Mouse (Mus musculus) lung, postnatal 0 days (tissue): Measurements from ENCODE around the gene Smad5. TPM values are rescaled to one million over a fixed set of nuclear protein-coding genes. Genes with fewer than 3 reads are reported as not detected.

Experiments
- ATAC-seq: fragments of 200-750 bp; cut with Nextera tagmentation; 2 replicates; pipeline ENCODE4 v1.8.0; 2017; ENCODE audit warnings: moderate library complexity
- DNase-seq: peaks from one replicate; pipeline ENCODE4 v3.0.0-alpha.2; 2016; ENCODE audit warnings: low spot score
- H3K27ac ChIP-seq: fragments of 300-500 bp; sonication (generic); 2 replicates; pipeline ENCODE4 v1.5.1; 2014; ENCODE audit warnings: antibody characterized with exemption, mild to moderate bottlenecking, low read length, mixed read lengths
- H3K27me3 ChIP-seq: fragments of 300-500 bp; sonication (generic); replicated peaks from 2 replicates; pipeline ENCODE4 v1.6.1; 2014; ENCODE audit warnings: low read length, mixed read lengths; ENCODE audit not compliant: insufficient read depth
- H3K36me3 ChIP-seq: fragments of 300-500 bp; sonication (generic); 2 replicates; pipeline ENCODE4 v1.6.1; 2014; ENCODE audit warnings: low read length, mixed read lengths; ENCODE audit not compliant: insufficient read depth
- H3K4me1 ChIP-seq: fragments of 300-500 bp; sonication (generic); 2 replicates; pipeline ENCODE4 v1.6.1; 2014; ENCODE audit warnings: antibody characterized with exemption, low read depth, low read length, mixed read lengths; ENCODE audit not compliant: insufficient read depth
- H3K4me2 ChIP-seq: fragments of 300-500 bp; sonication (generic); replicated peaks from 2 replicates; pipeline ENCODE4 v1.6.1; 2014; ENCODE audit warnings: low read depth, mild to moderate bottlenecking, low read length, moderate library complexity, mixed read lengths
- H3K4me3 ChIP-seq: fragments of 300-500 bp; sonication (generic); 2 replicates; pipeline ENCODE4 v1.5.1; 2014; ENCODE audit warnings: low read depth, low read length
- H3K9ac ChIP-seq: fragments of 300-500 bp; sonication (generic); replicated peaks from 2 replicates; pipeline ENCODE4 v1.6.1; 2014; ENCODE audit warnings: low read depth, mild to moderate bottlenecking
- H3K9me3 ChIP-seq: fragments of 300-500 bp; sonication (generic); 2 replicates; pipeline ENCODE4 v1.6.1; 2016; ENCODE audit warnings: low read length, mixed read lengths
- CTCF ChIP-seq: IDR thresholded peaks from 2 replicates; pipeline ENCODE4 v1.5.1; 2016; ENCODE audit warnings: antibody characterized with exemption, mild to moderate bottlenecking
- EP300 ChIP-seq: IDR thresholded peaks from 2 replicates; pipeline ENCODE4 v1.6.1; 2016; ENCODE audit warnings: antibody characterized with exemption, mild to moderate bottlenecking, control low read depth
- WGBS: fragments of 180-500 bp; shearing (Covaris S2); extraction: QIAGEN DNeasy Blood & Tissue Kit; methylation state at CpG from one replicate; pipeline ENCODE4 v1.1.7; 2014; 5-methylcytosine and 5-hydroxymethylcytosine counted together
- polyA plus RNA-seq: library from polyadenylated mRNA; unstranded; fragments of >200 nt; fragmentation: Nextera tagmentation; extraction: Ambion mirVana; gene quantifications from 2 replicates; pipeline ENCODE4 v1.2.1, GENCODE M21; 2015

The Smad5 gene
- polyA plus RNA-seq, 1 experiment from 2014 or later: 16.6 TPM

- DNase-seq (peak; percentile 58), ATAC-seq (peak; percentile 78)
- H3K4me2 ChIP-seq: peak overlapping the region; percentile 52
- H3K27me3 ChIP-seq: no peaks in the 10 kb centered on the region
- 0 out of 2 replicates have a peak, but pooled peaks cover 4% of the 10 kb centered on the region for H3K4me1 ChIP-seq
- H3K9ac ChIP-seq: no peak overlapping the region
- WGBS: 17% methylated on average over 25 of the region's 25 CpGs
- TF ChIP-seq EP300 (no peak), CTCF (no peak)
- H3K4me3 ChIP-seq: peak overlapping the region; percentile 10; the same call in 1 of the 2 replicates
- no peak overlapping the region; the same call in 1 of the 2 replicates for H3K27ac ChIP-seq
- no peaks in the 10 kb centered on the region for H3K9me3 ChIP-seq
- no peaks in the 10 kb centered on the region for H3K36me3 ChIP-seq
Observed at GRCm38 (mm10) chr13:56765284-56766032, 62.6 kb downstream of the Smad5 start.

- Histone ChIP-seq H3K4me3 (no peak overlapping the region), H3K36me3 (no peaks in the 10 kb centered on the region), H3K4me2 (no peak overlapping the region), H3K9me3 (no peaks in the 10 kb centered on the region), H3K9ac (no peak overlapping the region), H3K4me1 (0 out of 2 replicates have a peak, but pooled peaks cover 4% of the 10 kb centered on the region), H3K27ac (no peak overlapping the region), H3K27me3 (no peaks in the 10 kb centered on the region)
- ATAC-seq (no peak), DNase-seq (no peak)
- 33% methylated on average over 5 of the region's 5 CpGs for WGBS
- TF ChIP-seq EP300 (no peak), CTCF (no peak)
Observed at GRCm38 (mm10) chr13:56766211-56766610, 63.4 kb downstream of the Smad5 start.

- H3K4me2 ChIP-seq: no peak overlapping the region
- H3K9ac ChIP-seq: no peak overlapping the region
Observed at GRCm38 (mm10) chr13:56769431-56769830, 66.6 kb downstream of the Smad5 start.

GRCm38 (mm10) chr13:56770136-56770578 is 67.3 kb downstream of the Smad5 start:
- H3K4me3 ChIP-seq: no peak overlapping the region
- 0 out of 2 replicates have a peak, but pooled peaks cover 2% of the 10 kb centered on the region for H3K4me1 ChIP-seq
- no peaks in the 10 kb centered on the region for H3K27me3 ChIP-seq
- no peak for DNase-seq
- no peaks in the 10 kb centered on the region for H3K9me3 ChIP-seq
- no peak overlapping the region for H3K27ac ChIP-seq
- H3K36me3 ChIP-seq: no peaks in the 10 kb centered on the region
- H3K4me2 ChIP-seq: no peak overlapping the region
- 37% methylated on average over 1 of the region's 1 CpGs for WGBS
- no peak for ATAC-seq
- TF ChIP-seq EP300 (no peak), CTCF (no peak)
- no peak overlapping the region for H3K9ac ChIP-seq

More at GRCm38 (mm10) chr13:56769431-56769830, 66.6 kb downstream of the Smad5 start:
- TF ChIP-seq CTCF: no peak
- TF ChIP-seq EP300: no peak
- no peaks in the 10 kb centered on the region for H3K9me3 ChIP-seq
- H3K27me3 ChIP-seq: no peaks in the 10 kb centered on the region
- H3K4me1 ChIP-seq: 0 out of 2 replicates have a peak, but pooled peaks cover 4% of the 10 kb centered on the region
- H3K27ac ChIP-seq: no peak overlapping the region
- H3K36me3 ChIP-seq: no peaks in the 10 kb centered on the region
- no peak for DNase-seq
- no peak for ATAC-seq
- 38% methylated on average over 4 of the region's 4 CpGs for WGBS
- H3K4me3 ChIP-seq: no peak overlapping the region

GRCm38 (mm10) chr13:56770786-56771185 is 68.0 kb downstream of the Smad5 start:
- no peaks in the 10 kb centered on the region for H3K27me3 ChIP-seq
- no peaks in the 10 kb centered on the region for H3K4me1 ChIP-seq
- no peak overlapping the region for H3K9ac ChIP-seq
- no peak overlapping the region for H3K4me2 ChIP-seq
- WGBS: 65% methylated on average over 5 of the region's 5 CpGs
- peak; percentile 31; the same call in 1 of the 2 replicates for TF ChIP-seq CTCF
- no peak for TF ChIP-seq EP300
- no peak overlapping the region for H3K4me3 ChIP-seq
- H3K27ac ChIP-seq: no peak overlapping the region
- ATAC-seq (no peak), DNase-seq (no peak)
- no peaks in the 10 kb centered on the region for H3K36me3 ChIP-seq
- no peaks in the 10 kb centered on the region for H3K9me3 ChIP-seq

- Histone ChIP-seq H3K27me3 (no peaks in the 10 kb centered on the region), H3K4me1 (no peaks in the 10 kb centered on the region), H3K9me3 (no peaks in the 10 kb centered on the region), H3K36me3 (no peaks in the 10 kb centered on the region), H3K4me3 (no peak overlapping the region), H3K27ac (no peak overlapping the region), H3K4me2 (no peak overlapping the region), H3K9ac (no peak overlapping the region)
- TF ChIP-seq CTCF (peak; percentile 44), EP300 (no peak)
- DNase-seq (no peak), ATAC-seq (no peak)
- 40% methylated on average over 3 of the region's 3 CpGs for WGBS
Observed at GRCm38 (mm10) chr13:56772592-56772991, 69.8 kb downstream of the Smad5 start.
